Mouse (Mus musculus) B cell, adult 67 days (primary cell): ENCODE measurements around the gene Trim63. TPM values are rescaled to one million over a fixed set of nuclear protein-coding genes. Genes with fewer than 3 reads are reported as not detected.

ENCODE experiments used
- total RNA-seq, 2 experiments: library from RNA; stranded (reverse); gene quantifications; 4 replicates each; pipeline ENCODE4 v1.2.4; 2023

The Trim63 gene
- not detected for total RNA-seq

GRCm38 (mm10) chr4:134314876-134315275 is at the start of gene Trim63:
TSS of gene Trim63 (plus strand) at chr4:134315120.

GRCm38 (mm10) chr4:134287575-134288025 is 27.3 kb upstream of the Trim63 start, which contains the start of gene Pdik1l:
TSS of gene Pdik1l (minus strand) at chr4:134287895.

DNA sequence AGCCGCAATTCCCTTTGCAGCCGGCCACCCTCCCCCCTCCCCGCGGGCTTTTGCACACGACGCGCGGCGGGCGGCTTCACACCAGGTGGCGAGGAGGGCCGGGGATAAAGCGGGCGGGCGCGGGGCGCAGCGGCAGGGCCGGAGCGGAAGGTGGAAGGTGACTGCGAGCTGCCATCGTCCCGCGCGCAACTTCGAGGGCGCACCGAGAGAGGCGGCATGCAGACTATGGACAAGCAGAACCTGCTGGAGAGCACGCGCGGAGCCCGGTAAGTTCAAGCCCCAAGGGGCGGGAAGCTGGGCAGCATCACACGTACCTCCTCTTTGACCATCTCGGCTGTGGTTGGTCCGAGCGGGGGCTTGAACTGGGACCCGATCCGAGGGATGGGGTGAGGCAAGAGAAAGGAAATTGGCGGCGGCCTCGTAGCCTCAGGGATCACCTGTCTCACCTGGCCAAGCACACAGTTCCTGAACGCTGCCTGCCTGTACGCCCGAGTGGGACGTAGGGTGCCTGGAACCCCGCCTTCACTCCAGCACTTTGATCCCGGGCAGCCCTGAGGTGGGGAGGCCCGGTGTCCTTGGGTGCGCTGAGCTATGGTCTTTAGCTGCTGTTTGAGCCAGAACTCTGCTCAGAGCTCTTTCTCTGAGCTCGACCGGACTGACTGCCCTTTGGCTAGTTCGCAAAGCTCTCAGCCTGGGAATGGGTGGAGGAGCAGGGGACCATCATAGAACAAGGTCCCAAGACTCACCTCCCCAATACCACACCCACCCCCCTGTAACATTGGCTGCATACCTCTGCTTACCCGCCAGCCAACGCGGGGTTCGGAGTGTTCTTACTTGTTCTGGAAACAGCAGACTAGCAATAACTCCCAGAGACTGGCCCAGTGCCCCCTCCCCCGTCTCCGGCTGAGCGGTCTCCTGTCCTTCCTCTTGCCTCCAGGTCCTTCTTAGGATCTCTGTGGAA is 28.4 kb downstream of the Trim63 start, which contains the start of gene Slc30a2:
TSS of gene Slc30a2 (plus strand) at position 111 of the 961 bp plus-strand sequence.

Other genes starting within 250 kb of the Trim63 start
- gene Cd52, start 220.0 kb upstream of the Trim63 start, total RNA-seq: 1,000 to 10,000 TPM; 1,727 to 1,891 TPM
- 10 to 100 TPM; 35.7 to 54.9 TPM for gene Ubxn11, start 212.6 kb upstream of the Trim63 start, total RNA-seq
- 100 to 1,000 TPM; 629 to 698 TPM for gene Sh3bgrl3, start 186.3 kb upstream of the Trim63 start, total RNA-seq
- 10 to 100 TPM; 14.3 to 25.1 TPM for gene Cep85, start 128.0 kb upstream of the Trim63 start, total RNA-seq
- gene Gm7534, start 112.1 kb upstream of the Trim63 start, total RNA-seq: not detected
- gene Catsper4, start 87.7 kb upstream of the Trim63 start, total RNA-seq: not detected
- not detected for gene Cnksr1, start 76.7 kb upstream of the Trim63 start, total RNA-seq
- gene E130218I03Rik, start 71.5 kb upstream of the Trim63 start, total RNA-seq: not detected
- gene Zfp593, start 69.5 kb upstream of the Trim63 start, total RNA-seq: 10 to 100 TPM; 22.9 to 25.0 TPM
- gene Gm30191, start 68.2 kb upstream of the Trim63 start, total RNA-seq: not detected
- gene Grrp1, start 61.0 kb upstream of the Trim63 start, total RNA-seq: not detected
- gene Pdik1l, start 27.2 kb upstream of the Trim63 start, total RNA-seq: 10 to 100 TPM; 16.2 to 17.3 TPM
- not detected for gene Slc30a2, start 28.1 kb downstream of the Trim63 start, total RNA-seq
- gene Extl1, start 68.7 kb downstream of the Trim63 start, total RNA-seq: 1 to 10 TPM; 1.0 to 2.5 TPM
- 1 to 10 TPM; 1.8 to 2.6 TPM for gene Pafah2, start 81.2 kb downstream of the Trim63 start, total RNA-seq
- gene Stmn1, start 153.2 kb downstream of the Trim63 start, total RNA-seq: 10 to 100 TPM; 37.9 to 39.5 TPM
- gene Paqr7, start 181.6 kb downstream of the Trim63 start, total RNA-seq: 1 to 10 TPM; 2.0 to 3.4 TPM
- not detected for gene Aunip, start 195.9 kb downstream of the Trim63 start, total RNA-seq
- 10 to 100 TPM; 45.0 to 46.9 TPM for gene Mtfr1l, start 220.3 kb downstream of the Trim63 start, total RNA-seq
- gene Selenon, start 237.0 kb downstream of the Trim63 start, total RNA-seq: under 1 TPM; 0.77 to 0.90 TPM